Mouse (Mus musculus) midbrain, embryonic 10.5 days (tissue): ENCODE data around the gene Bicd2. TPM values are rescaled to one million over a fixed set of nuclear protein-coding genes. Genes with fewer than 3 reads are reported as not detected.
"Not testable (repeated sequence)": the region's sequence is repeated elsewhere in the genome, so short reads cannot be mapped to it uniquely, and the experiment has no call there.

Experiments used
- DNase-seq: peaks from one replicate; pipeline ENCODE4 v3.0.0-alpha.2; 2017; ENCODE audit warnings: low spot score
- H3K27ac ChIP-seq: fragments of 300-500 bp; sonication (generic); replicated peaks from 2 replicates; pipeline ENCODE4 v1.5.1; 2016; ENCODE audit warnings: mild to moderate bottlenecking
- H3K27me3 ChIP-seq: fragments of 300-500 bp; sonication (generic); 2 replicates; pipeline ENCODE4 v1.6.1; 2016; ENCODE audit warnings: low read depth, mild to moderate bottlenecking; ENCODE audit not compliant: poor library complexity, severe bottlenecking
- H3K36me3 ChIP-seq: fragments of 300-500 bp; sonication (generic); 2 replicates; pipeline ENCODE4 v1.6.1; 2016; ENCODE audit warnings: mild to moderate bottlenecking, moderate library complexity
- H3K4me1 ChIP-seq: fragments of 300-500 bp; sonication (generic); 2 replicates; pipeline ENCODE4 v1.6.1; 2016
- H3K4me3 ChIP-seq: fragments of 300-500 bp; sonication (generic); 2 replicates; pipeline ENCODE4 v1.5.1; 2016; ENCODE audit warnings: mild to moderate bottlenecking, moderate library complexity
- H3K9me3 ChIP-seq: fragments of 300-500 bp; sonication (generic); replicated peaks from 2 replicates; pipeline ENCODE4 v1.6.1; 2016; ENCODE audit warnings: mild to moderate bottlenecking
- WGBS: fragments of 180-500 bp; shearing (Covaris S2); methylation state at CpG from one replicate; pipeline ENCODE4 v1.1.7; 2016; 5-methylcytosine and 5-hydroxymethylcytosine counted together
- polyA plus RNA-seq: library from polyadenylated mRNA; unstranded; fragments of >200 nt; fragmentation: Nextera tagmentation; extraction: Ambion mirVana; gene quantifications from 2 replicates; pipeline ENCODE4 v1.2.1, GENCODE M21; 2016

The Bicd2 gene
- polyA plus RNA-seq, 1 experiment from 2014 or later: 29.7 TPM

DNA sequence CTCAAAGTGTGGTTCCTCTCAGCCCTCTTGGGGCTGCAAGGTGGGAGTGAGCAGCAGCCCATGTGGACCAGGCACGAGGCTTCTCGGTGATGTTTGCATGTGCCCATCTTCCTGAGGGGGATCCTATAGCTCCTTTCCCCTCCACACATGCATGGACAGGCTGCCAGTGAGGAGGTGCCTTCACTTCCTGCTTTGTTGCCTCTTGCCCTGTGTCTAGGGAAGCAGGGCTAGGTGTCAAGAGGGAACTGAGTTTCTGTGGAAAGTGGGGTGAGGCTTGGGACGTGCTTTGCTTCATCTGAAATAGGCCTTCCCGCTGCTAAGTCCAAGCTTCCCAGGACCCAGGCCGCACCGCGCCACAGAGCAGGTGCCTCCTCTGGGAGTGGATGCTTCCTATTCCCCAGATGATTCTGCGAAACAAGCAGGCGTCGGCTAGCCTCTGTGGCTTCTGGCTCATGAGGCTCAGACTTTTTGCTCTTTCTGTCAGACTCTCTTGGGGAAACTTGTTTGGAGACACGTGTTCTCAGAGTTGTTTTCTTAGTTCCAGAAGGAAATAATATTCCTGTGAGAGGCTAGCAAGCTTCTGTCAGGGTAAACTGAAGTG is 14.2 kb downstream of the Bicd2 start:
- Histone ChIP-seq H3K4me1 (peaks cover 20% of the 10 kb centered on the region), H3K27me3 (no peaks in the 10 kb centered on the region), H3K36me3 (peaks cover 26% of the 10 kb centered on the region), H3K27ac (no peak overlapping the region), H3K9me3 (no peaks in the 10 kb centered on the region), H3K4me3 (no peak overlapping the region)
- 90% methylated on average over 11 of the region's 11 CpGs for WGBS
- no peak for DNase-seq

DNA sequence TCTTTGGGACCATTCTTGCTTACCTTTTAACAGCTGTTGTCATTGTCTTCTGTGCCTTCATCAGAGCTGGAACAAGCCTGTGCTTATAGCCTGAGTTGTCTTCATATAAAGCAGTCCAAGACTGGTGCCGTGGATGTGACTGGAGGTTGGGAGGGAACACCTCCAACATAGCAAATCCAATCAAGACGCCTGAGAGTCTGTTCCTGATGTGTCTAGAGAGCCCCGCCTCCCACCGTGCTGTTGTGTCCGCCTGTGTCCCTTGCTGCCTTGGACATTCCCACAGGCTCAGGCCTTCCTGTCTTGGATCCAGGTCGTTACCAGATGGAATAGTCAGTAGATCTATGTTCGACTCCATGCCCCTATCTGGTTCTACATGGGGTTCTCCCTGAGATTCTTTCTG is 14.7 kb downstream of the Bicd2 start:
- H3K4me3 ChIP-seq: no peak overlapping the region
- 83% methylated on average over 7 of the region's 7 CpGs for WGBS
- H3K27ac ChIP-seq: no peak overlapping the region
- peaks cover 20% of the 10 kb centered on the region for H3K4me1 ChIP-seq
- DNase-seq: no peak
- H3K27me3 ChIP-seq: no peaks in the 10 kb centered on the region
- peaks cover 26% of the 10 kb centered on the region for H3K36me3 ChIP-seq
- H3K9me3 ChIP-seq: no peaks in the 10 kb centered on the region

DNA sequence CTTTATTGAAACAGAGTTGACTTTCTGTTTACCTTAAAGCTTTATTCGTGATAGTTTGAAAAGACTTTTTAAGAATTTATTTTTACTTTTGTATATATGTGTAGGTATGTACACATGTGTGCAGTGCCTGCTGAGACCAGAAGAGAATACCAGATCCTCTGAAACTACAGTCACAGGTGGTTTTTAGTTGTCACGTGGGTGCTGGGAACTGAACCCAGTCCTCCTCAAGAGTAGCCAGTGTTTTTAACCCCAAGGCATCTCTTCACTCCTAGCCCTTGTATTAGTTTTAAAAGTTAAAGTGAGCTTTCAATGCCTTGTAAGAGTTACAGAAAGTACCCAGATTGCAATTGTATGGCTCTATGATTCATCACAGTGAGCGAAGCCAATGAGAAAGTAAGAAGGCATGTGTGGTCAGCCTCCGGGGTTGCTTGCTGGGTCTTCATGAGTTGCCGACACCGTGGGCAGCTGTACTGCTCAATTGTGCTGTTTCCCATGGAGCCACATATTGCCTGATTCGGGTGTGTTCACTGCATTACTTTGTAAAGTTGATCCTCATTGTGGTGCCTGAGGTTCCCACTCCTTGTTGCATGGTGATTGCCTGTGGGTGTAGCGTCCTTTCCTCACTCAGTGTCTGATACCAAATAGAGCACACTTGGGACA is 16.1 kb downstream of the Bicd2 start:
- WGBS: 96% methylated on average over 8 of the region's 8 CpGs
- H3K36me3 ChIP-seq: peaks cover 26% of the 10 kb centered on the region
- H3K9me3 ChIP-seq: no peaks in the 10 kb centered on the region
- no peak overlapping the region for H3K27ac ChIP-seq
- no peak overlapping the region for H3K4me3 ChIP-seq
- no peaks in the 10 kb centered on the region for H3K27me3 ChIP-seq
- DNase-seq: no peak
- peaks cover 22% of the 10 kb centered on the region for H3K4me1 ChIP-seq

DNA sequence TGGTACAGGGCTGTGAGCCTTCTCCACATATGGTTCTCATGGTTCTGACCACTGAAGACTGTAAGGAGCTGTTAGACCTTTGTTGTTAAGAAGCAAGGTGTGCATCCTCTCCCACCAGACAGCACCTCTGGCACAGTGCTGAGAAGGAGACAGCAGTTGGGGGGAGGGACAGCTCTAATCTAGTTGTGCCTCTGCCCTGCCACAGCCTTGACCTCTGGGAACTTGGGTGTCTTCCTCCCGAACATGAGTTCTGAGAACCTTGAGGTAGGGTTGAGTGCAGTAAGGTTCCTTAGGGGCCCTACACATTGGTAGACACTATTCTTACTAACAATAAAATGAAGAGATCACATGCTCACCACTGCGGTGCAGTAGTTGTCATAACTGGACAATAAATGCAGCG is 16.8 kb downstream of the Bicd2 start:
- 91% methylated on average over 3 of the region's 3 CpGs for WGBS

DNA sequence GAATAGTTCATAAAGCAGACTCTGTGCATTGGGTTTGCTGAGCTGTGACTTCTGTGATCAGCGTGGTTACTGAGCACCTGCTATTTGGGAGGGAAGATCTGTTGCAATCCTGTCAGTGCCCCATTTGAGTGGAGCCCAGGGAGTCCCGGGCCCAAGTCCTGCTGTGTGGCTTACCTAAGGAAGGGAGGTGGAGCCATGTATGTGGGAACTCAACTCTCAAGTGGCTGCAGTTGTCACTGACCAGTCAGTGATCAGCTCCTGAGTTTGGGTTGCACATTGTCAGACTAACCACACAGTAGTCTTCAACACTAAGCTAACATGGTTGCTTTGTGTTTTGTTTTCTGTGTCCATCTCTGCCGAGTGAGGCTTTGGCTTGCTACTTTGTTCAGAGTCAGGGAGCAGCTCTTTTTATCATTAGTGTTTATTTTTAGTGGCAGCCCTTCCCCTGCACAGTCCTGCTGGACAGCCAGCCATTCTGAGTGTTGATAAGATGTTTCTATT is 19.6 kb downstream of the Bicd2 start:
- Histone ChIP-seq H3K9me3 (no peaks in the 10 kb centered on the region), H3K27ac (no peak overlapping the region), H3K36me3 (peaks cover 26% of the 10 kb centered on the region), H3K4me3 (no peak overlapping the region), H3K27me3 (no peaks in the 10 kb centered on the region), H3K4me1 (peaks cover 13% of the 10 kb centered on the region)
- no peak for DNase-seq
- 57% methylated on average over 3 of the region's 3 CpGs for WGBS

More for the DNA sequence above, 16.8 kb downstream of the Bicd2 start:
- Histone ChIP-seq H3K27ac (no peak overlapping the region), H3K4me3 (no peak overlapping the region), H3K4me1 (peaks cover 18% of the 10 kb centered on the region), H3K27me3 (no peaks in the 10 kb centered on the region), H3K36me3 (peaks cover 26% of the 10 kb centered on the region), H3K9me3 (no peaks in the 10 kb centered on the region)
- no peak for DNase-seq

DNA sequence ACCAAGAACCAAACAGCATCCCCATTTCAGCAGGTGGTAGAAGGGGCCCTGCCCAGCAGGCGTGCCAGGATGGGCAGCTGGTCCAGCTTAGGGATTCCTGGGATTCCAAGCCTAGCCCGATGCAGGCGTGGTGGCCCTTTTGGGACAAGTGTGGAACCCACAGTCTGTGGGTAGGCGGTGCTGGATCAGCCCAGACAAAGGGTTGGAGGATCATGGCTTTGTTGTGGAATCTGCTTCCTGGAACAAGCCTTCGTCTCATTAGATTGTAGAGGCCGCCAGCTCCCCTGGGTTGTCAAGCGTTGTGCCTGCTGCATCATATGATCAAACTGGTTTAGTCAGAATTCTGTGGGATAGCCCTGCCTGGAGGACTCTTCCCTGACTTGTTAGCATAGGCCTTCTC is 21.0 kb downstream of the Bicd2 start:
- peak overlapping the region; percentile 43; the same call in 1 of the 2 replicates for H3K27ac ChIP-seq
- no peak for DNase-seq
- H3K27me3 ChIP-seq: no peaks in the 10 kb centered on the region
- H3K4me3 ChIP-seq: no peak overlapping the region
- no peaks in the 10 kb centered on the region for H3K9me3 ChIP-seq
- H3K4me1 ChIP-seq: peaks cover 27% of the 10 kb centered on the region
- WGBS: 69% methylated on average over 7 of the region's 7 CpGs
- H3K36me3 ChIP-seq: peaks cover 13% of the 10 kb centered on the region

DNA sequence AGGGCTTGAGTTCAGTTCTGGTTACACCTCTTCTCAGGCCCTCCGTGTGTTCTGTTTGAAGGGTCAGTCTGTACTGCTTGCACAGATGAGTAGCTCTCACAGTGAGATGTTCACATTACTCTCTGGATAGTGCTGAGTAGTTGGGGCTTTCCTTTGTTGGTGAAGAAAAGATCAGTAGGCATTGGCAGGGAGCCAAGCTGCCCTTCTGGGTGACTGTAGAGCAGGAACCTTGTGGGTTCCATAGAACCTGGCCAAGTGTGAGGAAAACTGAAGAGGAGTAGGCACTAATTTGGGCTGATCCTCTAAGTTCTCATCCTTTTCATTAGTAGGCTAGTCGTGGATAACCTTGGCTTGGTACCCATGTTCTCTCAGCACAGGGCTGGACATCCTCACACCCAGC is 21.4 kb downstream of the Bicd2 start:
- Histone ChIP-seq H3K27ac (peak overlapping the region; percentile 43; the same call in 1 of the 2 replicates), H3K9me3 (no peaks in the 10 kb centered on the region), H3K4me3 (no peak overlapping the region), H3K36me3 (peaks cover 9% of the 10 kb centered on the region; the same call in 1 of the 2 replicates), H3K4me1 (peaks cover 32% of the 10 kb centered on the region), H3K27me3 (no peaks in the 10 kb centered on the region)
- DNase-seq: no peak
- 88% methylated on average over 2 of the region's 2 CpGs for WGBS

DNA sequence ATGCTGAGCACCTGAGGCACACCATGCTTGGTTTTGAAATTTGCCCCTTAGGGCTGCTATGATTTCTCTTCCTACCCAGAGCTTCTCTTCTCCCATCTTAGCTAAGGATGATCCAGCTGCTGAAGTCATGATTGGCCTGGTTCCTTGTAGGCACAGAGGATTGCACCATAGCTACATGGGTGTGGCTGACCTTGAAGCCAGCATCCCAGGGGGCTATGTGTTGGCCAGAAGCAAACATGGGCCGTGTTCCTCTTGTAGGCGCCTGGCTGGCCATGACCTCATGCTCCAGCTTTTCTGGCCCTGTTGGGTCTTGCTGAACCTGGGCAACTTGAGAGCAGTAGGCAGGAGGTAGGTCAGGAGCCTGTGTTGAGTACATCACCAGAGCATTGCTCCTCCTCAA is 23.3 kb downstream of the Bicd2 start:
- Histone ChIP-seq H3K36me3 (peaks cover 7% of the 10 kb centered on the region), H3K27ac (no peak overlapping the region), H3K4me1 (peaks cover 33% of the 10 kb centered on the region), H3K9me3 (no peaks in the 10 kb centered on the region), H3K4me3 (no peak overlapping the region), H3K27me3 (no peaks in the 10 kb centered on the region)
- WGBS: 96% methylated on average over 2 of the region's 2 CpGs
- no peak for DNase-seq

DNA sequence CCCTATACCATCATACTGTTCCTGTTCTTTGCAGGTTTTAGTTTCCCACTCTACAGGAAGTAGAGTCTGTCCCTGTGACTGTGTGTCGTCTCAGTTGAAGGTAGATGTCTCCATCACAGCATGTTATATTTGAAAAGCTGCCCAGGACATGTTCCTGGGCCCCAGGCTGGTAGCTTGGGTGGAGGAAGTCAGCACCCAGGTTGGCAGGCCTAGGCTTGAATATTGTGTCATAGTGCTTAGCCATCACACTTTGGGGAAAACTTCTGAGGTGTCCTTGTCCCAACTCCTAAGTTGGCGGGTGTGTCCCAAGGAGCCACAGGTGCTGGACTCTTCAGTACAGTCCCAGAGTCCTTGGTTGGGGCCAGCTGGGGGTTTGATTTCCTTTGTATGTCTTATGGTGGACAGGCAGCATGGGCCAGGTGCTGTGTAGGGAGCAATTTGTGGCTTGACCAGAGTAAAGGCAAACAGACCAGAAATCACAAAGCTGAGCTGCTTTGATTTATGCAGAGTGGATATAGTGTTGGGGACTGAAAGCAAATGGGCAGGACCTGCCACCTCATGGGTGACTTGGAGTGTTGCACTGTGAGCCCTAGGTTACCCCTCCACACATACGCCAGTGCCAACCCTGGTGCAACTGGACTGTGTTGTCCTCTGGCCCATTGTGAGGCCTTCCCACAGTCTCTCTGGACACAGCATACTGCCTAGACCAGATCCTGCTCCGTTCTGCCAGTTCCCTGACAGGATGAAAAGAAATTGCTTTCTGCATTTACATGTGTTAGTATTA is 26.5 kb downstream of the Bicd2 start:
- H3K27ac ChIP-seq: no peak overlapping the region
- WGBS: 92% methylated on average over 4 of the region's 4 CpGs
- no peak for DNase-seq

DNA sequence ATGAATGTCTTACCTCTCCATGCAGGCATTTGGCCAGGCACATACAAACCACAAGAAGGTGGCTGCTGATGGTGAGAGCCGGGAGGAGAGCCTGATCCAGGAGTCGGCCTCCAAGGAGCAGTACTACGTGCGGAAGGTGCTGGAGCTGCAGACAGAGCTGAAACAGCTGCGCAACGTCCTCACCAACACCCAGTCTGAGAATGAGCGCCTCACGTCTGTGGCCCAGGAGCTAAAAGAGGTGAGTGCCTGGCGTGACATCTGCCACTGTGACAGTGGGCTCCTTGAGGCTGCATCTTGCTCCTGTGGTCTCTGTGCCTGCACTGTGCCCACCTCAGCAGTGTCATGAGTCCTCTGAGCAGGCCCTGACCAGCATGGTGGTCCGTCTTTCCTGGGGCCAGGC is 28.0 kb downstream of the Bicd2 start:
- no peak for DNase-seq
- Histone ChIP-seq H3K4me3 (no peak overlapping the region), H3K27me3 (no peaks in the 10 kb centered on the region), H3K27ac (no peak overlapping the region), H3K36me3 (peaks cover 47% of the 10 kb centered on the region), H3K9me3 (no peaks in the 10 kb centered on the region), H3K4me1 (peaks cover 34% of the 10 kb centered on the region)
- WGBS: 93% methylated on average over 10 of the region's 10 CpGs

More for the DNA sequence above, 26.5 kb downstream of the Bicd2 start:
- H3K9me3 ChIP-seq: no peaks in the 10 kb centered on the region
- peaks cover 38% of the 10 kb centered on the region for H3K36me3 ChIP-seq
- H3K27me3 ChIP-seq: no peaks in the 10 kb centered on the region
- no peak overlapping the region for H3K4me3 ChIP-seq
- H3K4me1 ChIP-seq: peaks cover 34% of the 10 kb centered on the region

DNA sequence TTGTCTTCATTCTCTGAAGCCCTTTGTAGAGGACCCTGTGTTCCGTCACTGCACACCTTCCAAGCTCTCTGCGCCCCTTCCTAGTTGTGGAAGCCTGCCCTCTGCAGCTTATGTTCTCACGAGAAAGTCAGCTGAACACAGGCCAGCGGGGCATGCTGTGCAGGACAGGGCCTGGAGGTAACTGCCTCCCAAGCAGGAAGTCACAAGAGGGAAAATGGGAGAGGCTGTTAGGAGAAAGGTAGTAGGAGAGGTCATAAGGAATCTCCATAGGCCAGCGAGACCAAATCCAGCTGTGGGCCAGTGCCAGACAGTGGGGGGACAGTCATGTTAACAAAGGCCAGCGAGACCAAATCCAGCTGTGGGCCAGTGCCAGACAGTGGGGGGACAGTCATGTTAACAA is 28.8 kb downstream of the Bicd2 start:
- H3K27me3 ChIP-seq, DNase-seq, H3K9me3 ChIP-seq, H3K4me3 ChIP-seq: not testable (repeated sequence)
- Histone ChIP-seq H3K27ac (0 out of 2 replicates have a peak overlapping the region, but pooled peaks have one; percentile 2), H3K36me3 (peaks cover 55% of the 10 kb centered on the region), H3K4me1 (peaks cover 34% of the 10 kb centered on the region)
- WGBS: 89% methylated on average over 6 of the region's 6 CpGs

DNA sequence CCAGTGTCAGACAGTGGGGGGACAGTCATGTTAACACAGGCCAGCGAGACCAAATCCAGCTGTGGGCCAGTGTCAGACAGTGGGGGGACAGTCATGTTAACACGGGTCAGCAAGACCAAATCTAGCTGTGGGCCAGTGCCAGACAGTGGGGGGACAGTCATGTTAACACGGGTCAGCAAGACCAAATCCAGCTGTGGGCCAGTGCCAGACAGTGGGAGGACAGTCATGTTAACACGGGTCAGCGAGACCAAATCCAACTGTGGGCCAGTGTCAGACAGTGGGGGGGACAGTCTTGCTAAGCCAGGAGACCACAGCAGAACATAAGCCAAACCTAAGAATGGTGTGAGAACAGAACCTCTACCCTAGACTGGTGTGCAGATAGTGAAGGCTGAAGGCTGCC is 29.5 kb downstream of the Bicd2 start:
- peaks cover 32% of the 10 kb centered on the region for H3K4me1 ChIP-seq
- not testable (repeated sequence) for H3K4me3 ChIP-seq, H3K27me3 ChIP-seq, H3K9me3 ChIP-seq, DNase-seq
- 83% methylated on average over 5 of the region's 5 CpGs for WGBS
- H3K36me3 ChIP-seq: peaks cover 62% of the 10 kb centered on the region
- H3K27ac ChIP-seq: peak overlapping the region; percentile 38; the same call in 1 of the 2 replicates
